Mouse (Mus musculus) brain, embryonic 14.5 days (tissue): Measurements from ENCODE around the gene Tph2. TPM values are rescaled to one million over a fixed set of nuclear protein-coding genes. Genes with fewer than 3 reads are reported as not detected.
A peak's percentile ranks its signal among the peaks of the same experiment; 100 is the strongest.

Experiments used
- DNase-seq: peaks from one replicate; pipeline ENCODE4 v3.0.0-alpha.2; 2011; ENCODE audit warnings: low read depth
- CTCF ChIP-seq: fragments of 200-500 bp; IDR thresholded peaks from 2 replicates; pipeline ENCODE4 v1.5.1; 2012; ENCODE audit warnings: inconsistent platforms, mild to moderate bottlenecking, moderate library complexity, borderline replicate concordance; ENCODE audit not compliant: insufficient read depth, insufficient read length; ENCODE audit errors: extremely low read depth
- POLR2A ChIP-seq: fragments of 200-500 bp; IDR thresholded peaks from 2 replicates; pipeline ENCODE4 v1.6.1; 2012; ENCODE audit warnings: mild to moderate bottlenecking, inconsistent platforms, borderline replicate concordance; ENCODE audit not compliant: poor library complexity, insufficient read depth, insufficient read length, severe bottlenecking; ENCODE audit errors: extremely low read depth
- polyA plus RNA-seq: library from polyadenylated mRNA; depleted of rRNA; stranded (reverse); fragments of >200 nt; gene quantifications from 2 replicates; pipeline ENCODE4 v1.2.3, GENCODE M21; 2012

Tph2 gene
- polyA plus RNA-seq, 1 experiment = 3.2 TPM

DNA sequence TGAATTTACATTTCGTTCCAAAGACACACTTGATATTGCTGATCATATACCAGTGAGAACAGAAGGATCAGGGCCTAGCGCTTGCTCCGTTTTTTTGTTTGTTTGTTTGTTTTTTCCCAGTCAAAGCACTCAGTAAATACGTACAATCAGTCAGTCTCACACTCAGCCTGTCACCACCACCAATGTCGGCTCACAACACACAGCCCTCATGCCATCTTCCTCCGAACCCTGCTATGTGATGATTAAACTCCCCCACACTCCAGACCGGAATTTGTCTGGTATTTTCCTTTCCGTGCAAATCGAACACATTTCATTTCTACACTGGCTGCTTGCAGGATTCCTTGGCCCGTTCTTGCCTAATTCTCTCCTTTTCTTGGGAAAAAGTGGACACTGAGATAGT is 11.5 kb downstream of the Tph2 start:
- DNase-seq = no peak
- no peak for TF ChIP-seq CTCF
- TF ChIP-seq POLR2A = no peak

DNA sequence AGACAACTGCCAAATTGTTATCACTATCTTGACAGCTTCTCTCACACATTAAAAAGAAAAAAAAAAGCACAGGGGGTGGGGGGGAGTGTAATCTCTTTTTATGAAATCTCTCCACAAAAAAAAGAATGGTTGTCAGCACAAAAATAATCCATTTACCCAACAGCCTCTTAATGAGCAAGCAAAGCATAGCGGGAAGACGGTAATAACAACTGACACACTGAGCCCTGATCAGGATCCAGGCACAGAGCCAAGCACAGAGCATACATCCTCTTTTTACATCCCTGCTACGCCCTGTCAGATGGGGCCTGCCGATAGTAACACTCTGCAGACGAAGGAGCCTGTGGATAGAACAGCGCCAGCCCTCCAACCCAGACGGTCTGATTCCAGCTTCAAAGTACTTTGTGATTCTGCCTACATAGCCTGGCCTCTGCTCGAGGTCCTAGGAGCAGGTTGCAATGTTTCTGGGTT is 13.4 kb downstream of the Tph2 start:
- TF ChIP-seq CTCF = no peak
- TF ChIP-seq POLR2A = no peak
- peak; percentile 94 for DNase-seq

- no peak for DNase-seq
- TF ChIP-seq POLR2A = no peak
- no peak for TF ChIP-seq CTCF
Observed at GRCm38 (mm10) chr10:115170496-115171350, 14.1 kb downstream of the Tph2 start.

- DNase-seq = peak; percentile 67
- TF ChIP-seq POLR2A (no peak), CTCF (no peak)
Observed at GRCm38 (mm10) chr10:115169410-115169809, 15.4 kb downstream of the Tph2 start.

GRCm38 (mm10) chr10:115160289-115160688 is 24.5 kb downstream of the Tph2 start:
- TF ChIP-seq POLR2A (no peak), CTCF (no peak)
- DNase-seq = no peak

DNA sequence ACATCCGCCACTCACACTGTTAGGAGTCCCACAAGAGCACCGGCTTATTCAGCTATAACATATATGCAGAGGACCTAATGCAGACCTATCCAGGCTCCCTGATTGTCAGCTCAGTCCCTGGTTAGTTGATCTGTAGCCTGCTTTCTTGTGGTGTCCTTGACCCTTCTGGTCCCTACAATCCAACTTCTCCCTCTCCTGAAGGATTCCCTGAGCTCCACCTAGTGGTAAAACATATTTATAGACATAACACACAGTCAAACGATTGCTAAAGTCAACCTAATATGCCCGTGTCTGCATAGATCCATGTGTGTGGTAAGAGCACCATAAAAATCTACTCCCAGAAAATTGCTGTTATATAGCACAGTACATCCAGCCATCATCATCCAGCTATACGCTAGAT is 37.5 kb downstream of the Tph2 start:
- peak; percentile 65 for DNase-seq
- TF ChIP-seq CTCF (peak; percentile 28; the same call in 1 of the 2 replicates), POLR2A (no peak)

GRCm38 (mm10) chr10:115146257-115146898 is 38.4 kb downstream of the Tph2 start:
- no peak for DNase-seq
- no peak for TF ChIP-seq POLR2A
- no peak for TF ChIP-seq CTCF

GRCm38 (mm10) chr10:115144542-115144941 is 40.3 kb downstream of the Tph2 start:
- no peak for TF ChIP-seq POLR2A
- TF ChIP-seq CTCF = no peak
- DNase-seq = no peak

- TF ChIP-seq CTCF (no peak), POLR2A (no peak)
- no peak for DNase-seq
Observed at GRCm38 (mm10) chr10:115143641-115144040, 41.2 kb downstream of the Tph2 start.

GRCm38 (mm10) chr10:115137016-115137415 is 47.8 kb downstream of the Tph2 start:
- DNase-seq = no peak
- TF ChIP-seq CTCF (no peak), POLR2A (no peak)

DNA sequence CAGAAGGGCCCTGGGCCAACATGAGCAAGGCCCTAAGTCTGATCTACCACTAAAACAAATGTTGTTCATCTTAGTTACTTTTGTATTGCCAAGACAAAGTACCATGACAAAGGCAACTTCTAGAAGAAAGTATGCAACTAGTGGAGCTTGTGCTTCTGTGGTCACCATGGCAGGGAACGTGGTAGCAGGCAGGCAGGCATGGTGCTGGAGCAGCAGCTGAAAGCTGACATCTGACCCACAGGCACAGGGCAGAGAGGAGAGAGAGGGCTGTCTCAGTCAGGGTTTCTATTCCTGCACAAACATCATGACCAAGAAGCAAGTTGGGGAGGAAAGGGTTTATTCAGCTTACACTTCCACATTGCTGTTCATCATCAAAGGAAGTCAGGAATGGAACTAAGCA is 56.9 kb downstream of the Tph2 start:
- TF ChIP-seq CTCF (no peak), POLR2A (no peak)
- no peak for DNase-seq
